Mouse (Mus musculus): ENCODE data around the gene Tmem161a.

DNA sequence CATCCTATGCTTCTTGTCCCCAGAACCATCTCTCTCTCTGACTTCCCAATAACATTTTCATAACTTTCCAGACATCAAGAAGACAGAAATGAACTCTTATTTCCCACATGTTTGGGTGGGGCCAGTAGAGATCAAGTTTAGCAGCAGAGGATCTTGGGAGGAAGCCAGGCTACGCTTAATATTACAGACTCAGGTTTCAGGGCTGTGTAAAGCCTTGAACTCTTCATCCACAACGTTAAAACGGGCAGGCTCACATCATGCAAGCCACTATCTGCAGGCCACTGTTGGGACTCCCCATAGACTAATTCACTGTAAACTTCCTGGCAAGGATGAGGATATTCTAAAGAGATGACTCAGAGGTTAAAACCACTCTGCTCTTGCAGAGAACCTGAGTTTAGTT, 42.3 kb downstream of the Tmem161a start:
- no peak for TF ChIP-seq CTCF (IDR thresholded peaks at IDR 0.05; ENCODE audit: control insufficient read depth, insufficient read depth, low read length)
- no peak for TF ChIP-seq POLR2A (IDR thresholded peaks at IDR 0.05; ENCODE audit: borderline replicate concordance, control insufficient read depth, low read depth, low read length)

Measured in bone marrow, adult 2 months (tissue).